Mouse (Mus musculus) liver, embryonic 11.5 days (tissue): ENCODE results near the gene Gpn3. TPM values are rescaled to one million over a fixed set of nuclear protein-coding genes. Genes with fewer than 3 reads are reported as not detected.
A peak's percentile ranks its signal among the peaks of the same experiment; 100 is the strongest.

Experiments
- ATAC-seq: fragments of 200-750 bp; cut with Nextera tagmentation; replicated peaks from 2 replicates; pipeline ENCODE4 v1.8.0; 2017; ENCODE audit warnings: moderate number of reproducible peaks, mild to moderate bottlenecking, moderate TSS enrichment, moderate library complexity; ENCODE audit not compliant: low FRiP score
- DNase-seq: peaks from one replicate; pipeline ENCODE4 v3.0.0-alpha.2; 2017; ENCODE audit warnings: low spot score
- H3K27ac ChIP-seq: fragments of 300-500 bp; sonication (generic); 2 replicates; pipeline ENCODE4 v1.5.1; 2014; ENCODE audit warnings: mild to moderate bottlenecking, low read depth, low read length, control low read depth
- H3K27me3 ChIP-seq: fragments of 300-500 bp; sonication (generic); replicated peaks from 2 replicates; pipeline ENCODE4 v1.6.1; 2014; ENCODE audit warnings: low read length, mixed read lengths; ENCODE audit not compliant: control insufficient read depth, insufficient read depth
- H3K36me3 ChIP-seq: fragments of 300-500 bp; sonication (generic); 2 replicates; pipeline ENCODE4 v1.6.1; 2014; ENCODE audit warnings: mild to moderate bottlenecking, low read length, moderate library complexity, mixed read lengths; ENCODE audit not compliant: control insufficient read depth, insufficient read depth
- H3K4me1 ChIP-seq: fragments of 300-500 bp; sonication (generic); replicated peaks from 2 replicates; pipeline ENCODE4 v1.6.1; 2014; ENCODE audit warnings: low read length, mixed read lengths; ENCODE audit not compliant: control insufficient read depth, insufficient read depth
- H3K4me2 ChIP-seq: fragments of 300-500 bp; sonication (generic); 2 replicates; pipeline ENCODE4 v1.6.1; 2014; ENCODE audit warnings: mild to moderate bottlenecking, control low read depth, moderate library complexity
- H3K4me3 ChIP-seq: fragments of 300-500 bp; sonication (generic); 2 replicates; pipeline ENCODE4 v1.5.1; 2014; ENCODE audit warnings: low read depth, low read length, control low read depth
- H3K9ac ChIP-seq: fragments of 300-500 bp; sonication (generic); 2 replicates; pipeline ENCODE4 v1.6.1; 2014; ENCODE audit warnings: low read depth, low read length, control low read depth
- H3K9me3 ChIP-seq: fragments of 300-500 bp; sonication (generic); 2 replicates; pipeline ENCODE4 v1.6.1; 2016; ENCODE audit warnings: low read length, inconsistent platforms, mixed read lengths; ENCODE audit not compliant: control insufficient read depth
- WGBS: fragments of 180-500 bp; shearing (Covaris S2); extraction: QIAGEN DNeasy Blood & Tissue Kit; methylation state at CpG from one replicate; pipeline ENCODE4 v1.1.7; 2014; 5-methylcytosine and 5-hydroxymethylcytosine counted together
- polyA plus RNA-seq: library from polyadenylated mRNA; unstranded; fragments of >200 nt; fragmentation: Nextera tagmentation; extraction: Ambion mirVana; gene quantifications from 2 replicates; pipeline ENCODE4 v1.2.1, GENCODE M21; 2014

The Gpn3 gene
- polyA plus RNA-seq, result 112 and 114 TPM in 2 replicates

DNA sequence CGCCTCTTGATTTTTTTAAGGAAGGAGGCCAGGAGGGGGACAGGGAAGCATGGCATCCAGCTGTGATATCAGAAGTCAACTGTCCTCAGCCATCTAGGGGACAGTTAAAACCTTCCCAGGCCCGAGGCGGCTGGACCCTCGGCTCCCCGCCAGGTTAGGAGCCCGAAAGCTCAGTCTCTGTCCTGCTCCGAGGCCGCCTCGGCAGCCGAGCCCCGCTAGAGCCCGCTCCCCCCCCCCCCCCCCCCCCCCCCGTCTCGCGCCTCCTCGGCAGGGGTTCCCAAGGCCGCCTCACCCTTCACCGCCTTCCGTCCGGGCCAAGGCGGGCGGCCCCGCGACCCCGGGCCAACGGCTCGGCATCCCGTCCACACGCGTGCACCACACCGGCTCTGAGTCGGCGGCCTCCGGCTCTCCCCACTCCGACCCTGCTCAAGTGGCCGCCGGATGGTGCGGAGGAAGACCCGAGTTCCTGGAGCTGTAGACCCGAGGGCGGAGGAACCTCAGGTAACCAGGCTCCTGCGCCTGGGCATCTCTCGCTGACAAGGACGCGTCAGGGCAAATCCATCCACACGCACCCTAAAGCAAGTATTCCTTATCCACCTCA, at the start of gene Gpn3:
Gene Gpn3, plus strand, starts transcription at position 286 of the 601 bp plus-strand sequence.
- H3K27ac ChIP-seq, result peak within 1 kb of the TSS; percentile 93
- no peaks in the 10 kb centered on the region for H3K9me3 ChIP-seq
- ATAC-seq, result peak; percentile 64
- peak within 1 kb of the TSS; percentile 80 for H3K9ac ChIP-seq
- H3K4me3 ChIP-seq, result peak within 1 kb of the TSS; percentile 89
- no peaks in the 10 kb centered on the region for H3K27me3 ChIP-seq
- 1% methylated on average over 36 of the region's 46 CpGs for WGBS
- DNase-seq, result no peak
- H3K4me1 ChIP-seq, result peaks cover 13% of the 10 kb centered on the region
- H3K36me3 ChIP-seq, result peaks cover 11% of the 10 kb centered on the region
- H3K4me2 ChIP-seq, result peak within 1 kb of the TSS; percentile 72

DNA sequence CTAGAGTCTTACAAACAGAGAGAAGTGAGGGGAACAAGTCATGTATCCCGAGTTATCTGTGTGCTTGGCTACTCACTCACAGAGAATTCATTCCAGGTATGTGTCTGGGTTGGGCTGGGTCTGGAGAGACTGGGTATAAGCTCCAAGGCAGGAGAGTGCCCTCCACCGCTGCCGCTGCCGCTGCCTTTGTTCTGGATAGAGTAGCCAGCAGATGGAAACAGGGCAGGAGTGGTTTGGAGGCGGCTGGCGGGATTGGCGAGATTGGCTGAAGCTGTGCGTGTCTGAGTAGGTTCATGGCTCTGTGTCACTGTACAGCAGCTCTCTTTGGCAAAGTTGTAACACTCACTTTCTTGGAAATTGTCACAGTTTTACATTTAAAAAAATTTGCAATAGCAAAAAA, 48.2 kb upstream of the Gpn3 start:
- no peak overlapping the region for H3K27ac ChIP-seq
- no peak overlapping the region for H3K4me2 ChIP-seq
- WGBS, result 91% methylated on average over 8 of the region's 8 CpGs
- H3K4me1 ChIP-seq, result 0 out of 2 replicates have a peak, but pooled peaks cover 3% of the 10 kb centered on the region
- ATAC-seq, result no peak
- H3K36me3 ChIP-seq, result peaks cover 17% of the 10 kb centered on the region; the same call in 1 of the 2 replicates
- no peak overlapping the region for H3K4me3 ChIP-seq
- no peak for DNase-seq
- no peaks in the 10 kb centered on the region for H3K27me3 ChIP-seq
- no peak overlapping the region for H3K9ac ChIP-seq
- no peaks in the 10 kb centered on the region for H3K9me3 ChIP-seq

DNA sequence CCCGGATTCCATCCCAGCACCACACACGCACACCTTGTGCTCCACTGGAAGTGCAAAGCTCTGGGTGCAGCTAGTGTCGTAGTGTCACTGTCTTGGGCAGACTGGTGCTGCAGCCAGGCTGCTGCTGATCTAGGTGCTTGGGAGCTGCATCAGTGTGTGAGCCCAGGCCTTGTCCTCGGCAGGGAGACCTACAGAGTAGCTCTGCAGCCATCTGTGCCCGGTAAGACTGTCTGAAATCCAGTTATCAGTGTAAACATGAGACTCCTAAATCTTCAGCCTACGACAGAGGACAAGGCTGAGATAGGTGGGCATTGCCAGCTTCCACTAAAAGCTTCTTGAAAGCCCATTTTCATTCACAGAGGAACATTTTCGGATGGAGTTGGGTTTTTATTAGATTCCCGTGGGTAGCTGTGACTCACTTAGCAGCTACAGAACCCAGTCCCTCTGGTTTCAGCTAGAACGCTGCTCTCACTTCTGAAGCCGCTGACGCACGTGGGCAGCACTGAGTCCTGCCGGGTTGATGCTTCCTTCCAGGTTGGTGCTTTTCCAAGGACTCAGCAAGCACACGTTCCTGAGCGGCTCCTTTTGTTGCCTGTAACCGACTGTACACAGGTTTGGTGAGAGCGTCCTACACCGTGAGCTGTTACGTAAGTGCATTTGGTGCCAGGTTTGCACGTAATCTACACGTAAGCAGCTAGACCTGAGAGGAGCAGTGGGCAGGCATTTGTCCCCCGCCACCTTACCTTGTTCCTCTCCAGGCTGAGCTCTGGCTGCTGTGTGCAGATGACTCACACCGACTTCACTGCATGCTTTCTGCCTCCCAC, 46.9 kb upstream of the Gpn3 start:
- no peaks in the 10 kb centered on the region for H3K9me3 ChIP-seq
- H3K9ac ChIP-seq, result no peak overlapping the region
- H3K27ac ChIP-seq, result no peak overlapping the region
- H3K27me3 ChIP-seq, result no peaks in the 10 kb centered on the region
- no peak for ATAC-seq
- H3K4me3 ChIP-seq, result no peak overlapping the region
- H3K4me2 ChIP-seq, result no peak overlapping the region
- no peak for DNase-seq
- 85% methylated on average over 23 of the region's 23 CpGs for WGBS
- H3K36me3 ChIP-seq, result peaks cover 15% of the 10 kb centered on the region; the same call in 1 of the 2 replicates
- H3K4me1 ChIP-seq, result 0 out of 2 replicates have a peak, but pooled peaks cover under 1% of the 10 kb centered on the region

DNA sequence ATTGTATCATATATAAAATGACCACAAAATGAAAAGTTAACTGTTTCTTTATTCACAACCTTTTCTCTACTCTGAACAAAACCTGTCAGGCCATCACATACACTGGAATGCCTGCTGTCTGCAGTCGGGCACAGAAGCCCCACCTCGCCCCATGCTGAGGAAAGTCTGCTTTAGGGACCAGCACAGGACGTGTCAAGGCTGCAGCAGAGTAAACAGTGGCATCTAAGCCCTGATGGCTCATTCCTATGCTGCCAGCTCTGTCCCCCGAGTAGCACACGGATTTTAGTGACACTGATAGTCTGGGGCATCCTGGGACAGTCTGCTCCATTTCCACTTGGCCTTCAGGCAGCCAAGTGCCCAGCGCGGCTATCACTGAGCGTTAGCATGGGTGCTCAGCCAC, 46.2 kb upstream of the Gpn3 start:
- Histone ChIP-seq H3K9ac (no peak overlapping the region), H3K36me3 (peaks cover 13% of the 10 kb centered on the region; the same call in 1 of the 2 replicates), H3K4me2 (no peak overlapping the region), H3K4me1 (no peaks in the 10 kb centered on the region), H3K27me3 (no peaks in the 10 kb centered on the region), H3K27ac (no peak overlapping the region), H3K9me3 (no peaks in the 10 kb centered on the region), H3K4me3 (no peak overlapping the region)
- WGBS, result 87% methylated on average over 8 of the region's 8 CpGs
- ATAC-seq (no peak), DNase-seq (no peak)

DNA sequence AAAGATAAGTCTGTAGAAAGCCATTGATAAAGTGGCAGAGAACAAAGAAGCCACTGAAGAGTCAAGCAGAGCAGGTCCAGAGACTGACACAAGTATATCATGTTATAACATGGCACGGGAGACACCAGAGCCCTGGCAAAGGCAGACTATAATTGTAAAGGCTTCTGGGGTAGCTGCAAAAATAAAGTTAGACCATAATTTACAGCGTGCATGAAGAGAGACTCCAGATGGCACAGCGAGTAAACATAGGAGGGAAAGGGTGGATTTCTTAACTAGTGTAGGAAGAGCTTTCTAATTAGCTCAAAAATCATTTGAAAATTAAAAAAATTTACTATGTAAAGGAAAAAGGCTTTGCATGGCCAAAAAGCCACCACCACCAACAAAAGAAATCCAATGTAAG, 44.4 kb upstream of the Gpn3 start:
- peaks cover 13% of the 10 kb centered on the region; the same call in 1 of the 2 replicates for H3K36me3 ChIP-seq
- DNase-seq, result no peak
- H3K9ac ChIP-seq, result no peak overlapping the region
- no peak overlapping the region for H3K4me3 ChIP-seq
- H3K27me3 ChIP-seq, result no peaks in the 10 kb centered on the region
- H3K4me2 ChIP-seq, result no peak overlapping the region
- H3K9me3 ChIP-seq, result no peaks in the 10 kb centered on the region
- WGBS, result 89% methylated on average over 3 of the region's 3 CpGs
- no peaks in the 10 kb centered on the region for H3K4me1 ChIP-seq
- no peak overlapping the region for H3K27ac ChIP-seq
- no peak for ATAC-seq

DNA sequence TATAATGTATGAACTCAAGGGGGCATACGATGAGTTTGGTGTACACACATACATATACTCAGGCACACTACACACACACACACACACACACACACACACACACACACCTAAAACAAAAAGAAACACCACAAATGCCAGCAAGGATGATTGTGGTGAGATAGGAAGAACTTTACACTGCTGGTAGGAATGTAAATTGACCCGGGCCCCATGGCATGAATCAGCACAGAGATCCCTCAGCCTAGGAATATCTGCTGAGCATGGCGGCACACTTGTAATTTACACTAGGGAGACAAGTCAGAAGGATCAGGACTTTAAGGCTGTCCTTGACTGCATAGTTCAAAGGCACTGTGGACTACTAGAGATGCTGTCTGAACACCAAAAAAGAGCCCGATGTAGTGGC, 41.4 kb upstream of the Gpn3 start:
- 78% methylated on average over 4 of the region's 4 CpGs for WGBS
- DNase-seq, result no peak
- peaks cover 5% of the 10 kb centered on the region; the same call in 1 of the 2 replicates for H3K36me3 ChIP-seq
- no peaks in the 10 kb centered on the region for H3K27me3 ChIP-seq
- no peak overlapping the region for H3K9ac ChIP-seq
- no peaks in the 10 kb centered on the region for H3K4me1 ChIP-seq
- H3K9me3 ChIP-seq, result no peaks in the 10 kb centered on the region
- H3K4me3 ChIP-seq, result no peak overlapping the region
- H3K4me2 ChIP-seq, result no peak overlapping the region
- no peak overlapping the region for H3K27ac ChIP-seq
- ATAC-seq, result no peak

DNA sequence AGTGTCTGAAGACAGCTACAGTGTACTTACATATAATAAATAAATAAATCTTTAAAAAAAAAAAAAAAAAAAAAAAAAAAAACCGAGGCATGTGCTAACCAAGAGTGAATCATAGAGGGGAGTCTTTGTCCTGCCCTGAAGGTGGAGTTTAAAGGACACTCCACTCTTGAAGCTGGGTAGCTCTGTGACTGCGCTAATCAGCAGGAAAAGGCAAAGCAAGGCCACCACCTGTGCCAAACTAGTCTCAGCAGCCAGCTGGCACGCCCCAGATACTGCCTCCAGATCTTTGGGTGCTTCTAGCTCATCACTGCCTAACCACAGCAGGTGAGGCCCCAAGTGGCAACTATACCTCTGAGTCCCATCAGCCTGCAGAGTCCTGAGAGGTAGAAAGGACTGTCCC, 37.0 kb upstream of the Gpn3 start:
- WGBS, result 63% methylated on average over 3 of the region's 3 CpGs

DNA sequence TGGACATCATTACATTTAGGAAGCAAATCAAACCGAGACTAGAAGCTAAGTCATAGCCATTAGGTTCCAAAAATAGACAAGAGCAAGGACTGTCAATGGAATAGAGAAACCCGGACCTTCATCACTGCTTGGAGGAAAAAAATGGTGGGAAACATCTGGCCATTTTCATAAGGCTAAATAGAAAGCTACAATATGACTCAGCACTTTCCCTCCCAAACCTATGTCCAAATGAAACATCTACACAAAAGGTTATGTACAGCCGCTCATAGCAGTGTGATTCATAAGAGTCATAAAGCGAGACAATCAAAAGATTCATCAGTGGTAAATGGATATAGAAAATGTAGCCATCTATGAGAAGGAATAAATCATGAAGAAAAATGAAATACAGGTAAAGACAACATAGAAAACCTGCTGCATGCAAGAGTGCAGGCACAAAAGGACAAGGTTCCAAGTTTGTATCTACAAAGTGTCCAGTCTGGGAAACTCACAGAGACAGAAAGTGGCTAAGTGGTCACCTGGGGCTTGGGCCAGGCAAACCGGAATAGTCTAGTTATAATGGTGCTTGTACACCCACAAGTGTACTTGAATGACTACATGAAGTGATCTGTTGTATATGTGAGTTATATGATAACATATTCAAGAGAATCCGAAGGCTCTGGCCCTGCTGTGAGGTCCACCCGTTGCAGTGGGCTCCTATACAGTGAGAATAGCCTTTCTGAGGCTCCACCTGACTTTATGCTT, 35.0 kb upstream of the Gpn3 start:
- ATAC-seq, result no peak
- no peak for DNase-seq
- no peak overlapping the region for H3K4me2 ChIP-seq
- no peak overlapping the region for H3K4me3 ChIP-seq
- H3K27me3 ChIP-seq, result no peaks in the 10 kb centered on the region
- no peaks in the 10 kb centered on the region for H3K4me1 ChIP-seq
- no peaks in the 10 kb centered on the region for H3K9me3 ChIP-seq
- H3K9ac ChIP-seq, result no peak overlapping the region
- 87% methylated on average over 7 of the region's 7 CpGs for WGBS
- no peak overlapping the region for H3K27ac ChIP-seq
- no peaks in the 10 kb centered on the region for H3K36me3 ChIP-seq

More for the DNA sequence above, 37.0 kb upstream of the Gpn3 start:
- H3K4me1 ChIP-seq, result no peaks in the 10 kb centered on the region
- H3K4me3 ChIP-seq, result no peak overlapping the region
- DNase-seq (no peak), ATAC-seq (no peak)
- H3K9ac ChIP-seq, result no peak overlapping the region
- H3K9me3 ChIP-seq, result no peaks in the 10 kb centered on the region
- H3K27ac ChIP-seq, result no peak overlapping the region
- H3K27me3 ChIP-seq, result no peaks in the 10 kb centered on the region
- no peak overlapping the region for H3K4me2 ChIP-seq
- H3K36me3 ChIP-seq, result no peaks in the 10 kb centered on the region
